Mouse (Mus musculus) heart, embryonic 15.5 days (tissue): ENCODE data around the gene Adam19. TPM values are rescaled to one million over a fixed set of nuclear protein-coding genes. Genes with fewer than 3 reads are reported as not detected.
A peak's percentile ranks its signal among the peaks of the same experiment; 100 is the strongest.

Source experiments
- ATAC-seq: fragments of 200-750 bp; cut with Nextera tagmentation; replicated peaks from 2 replicates; pipeline ENCODE4 v1.8.0; 2017; ENCODE audit warnings: low read depth, moderate TSS enrichment; ENCODE audit not compliant: insufficient number of reproducible peaks, insufficient read depth, low FRiP score
- H3K27ac ChIP-seq: fragments of 300-500 bp; sonication (generic); 2 replicates; pipeline ENCODE4 v1.5.1; 2015; ENCODE audit warnings: mild to moderate bottlenecking, inconsistent platforms
- H3K27me3 ChIP-seq: fragments of 300-500 bp; sonication (generic); 2 replicates; pipeline ENCODE4 v1.6.1; 2015; ENCODE audit warnings: inconsistent platforms
- H3K36me3 ChIP-seq: fragments of 300-500 bp; sonication (generic); 2 replicates; pipeline ENCODE4 v1.6.1; 2015; ENCODE audit warnings: mild to moderate bottlenecking, inconsistent platforms
- H3K4me1 ChIP-seq: fragments of 300-500 bp; sonication (generic); replicated peaks from 2 replicates; pipeline ENCODE4 v1.6.1; 2015; ENCODE audit warnings: inconsistent platforms
- H3K4me2 ChIP-seq: fragments of 300-500 bp; sonication (generic); 2 replicates; pipeline ENCODE4 v1.6.1; 2015; ENCODE audit warnings: inconsistent platforms, mild to moderate bottlenecking, moderate library complexity
- H3K4me3 ChIP-seq: fragments of 300-500 bp; sonication (generic); 2 replicates; pipeline ENCODE4 v1.5.1; 2015; ENCODE audit warnings: mild to moderate bottlenecking, inconsistent platforms
- H3K9ac ChIP-seq: fragments of 300-500 bp; sonication (generic); 2 replicates; pipeline ENCODE4 v1.6.1; 2015; ENCODE audit warnings: mild to moderate bottlenecking, inconsistent platforms
- H3K9me3 ChIP-seq: fragments of 300-500 bp; sonication (generic); replicated peaks from 2 replicates; pipeline ENCODE4 v1.6.1; 2016; ENCODE audit warnings: inconsistent platforms
- WGBS: fragments of 180-500 bp; shearing (Covaris S2); methylation state at CpG from one replicate; pipeline ENCODE4 v1.1.7; 2015; ENCODE audit warnings: mixed read lengths; 5-methylcytosine and 5-hydroxymethylcytosine counted together
- polyA plus RNA-seq: library from polyadenylated mRNA; unstranded; fragments of >200 nt; fragmentation: Nextera tagmentation; extraction: Ambion mirVana; gene quantifications from 2 replicates; pipeline ENCODE4 v1.2.1, GENCODE M21; 2015

Gene Adam19
- polyA plus RNA-seq, result 19.6 and 26.5 TPM in 2 replicates

DNA sequence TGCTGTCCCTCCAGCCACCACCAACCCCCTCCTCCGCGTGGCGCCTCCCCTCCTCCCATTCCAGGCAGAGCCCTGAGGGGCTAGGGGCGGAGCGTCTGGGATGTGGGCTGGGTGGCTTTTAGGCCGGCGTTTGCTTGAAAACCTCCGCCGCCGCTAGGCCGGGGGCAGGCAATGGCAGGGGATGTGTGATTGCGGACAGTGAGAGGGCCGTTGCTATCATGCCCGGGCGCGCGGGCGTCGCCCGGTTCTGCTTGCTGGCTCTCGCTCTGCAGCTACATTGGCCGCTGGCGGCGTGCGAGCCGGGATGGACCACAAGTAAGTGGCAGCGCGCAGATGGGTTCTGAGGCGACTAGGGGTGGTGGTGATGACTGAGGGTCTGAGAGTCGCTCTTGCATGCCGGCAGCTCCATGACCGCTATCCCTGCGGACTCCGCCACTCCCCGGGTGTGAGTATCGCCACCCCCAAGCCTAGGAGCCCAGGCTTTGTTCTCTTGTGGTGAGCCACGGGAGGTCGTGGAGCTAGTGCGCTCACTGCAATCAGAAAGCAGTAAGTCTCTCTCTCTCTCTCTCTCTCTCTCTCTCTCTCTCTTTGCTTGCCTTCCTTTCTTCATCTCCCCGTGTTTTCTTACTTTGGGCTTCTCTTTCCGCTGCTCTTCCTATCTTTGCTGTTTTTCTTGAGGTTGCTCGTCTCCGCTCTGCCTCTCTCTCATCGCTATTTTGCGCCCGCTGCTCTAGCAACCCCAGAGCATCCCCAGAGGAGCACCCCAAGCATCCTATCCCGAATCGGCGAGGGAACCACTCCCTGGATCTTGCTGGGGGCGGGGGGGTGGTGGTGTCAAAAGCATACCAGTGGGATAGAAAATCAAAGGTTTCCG is at the start of gene Adam19:
TSS of gene Adam19 (plus strand) at position 97 of the 874 bp plus-strand sequence.
- Histone ChIP-seq H3K27me3 (no peaks in the 10 kb centered on the region), H3K9me3 (no peaks in the 10 kb centered on the region), H3K36me3 (peaks cover 5% of the 10 kb centered on the region; the same call in 1 of the 2 replicates), H3K4me1 (peaks cover 29% of the 10 kb centered on the region), H3K4me3 (peak within 1 kb of the TSS; percentile 92), H3K4me2 (peak within 1 kb of the TSS; percentile 68), H3K9ac (peak within 1 kb of the TSS; percentile 93), H3K27ac (peak within 1 kb of the TSS; percentile 96)
- WGBS, result under 1% methylated on average over 50 of the region's 51 CpGs
- peak; percentile 83 for ATAC-seq

DNA sequence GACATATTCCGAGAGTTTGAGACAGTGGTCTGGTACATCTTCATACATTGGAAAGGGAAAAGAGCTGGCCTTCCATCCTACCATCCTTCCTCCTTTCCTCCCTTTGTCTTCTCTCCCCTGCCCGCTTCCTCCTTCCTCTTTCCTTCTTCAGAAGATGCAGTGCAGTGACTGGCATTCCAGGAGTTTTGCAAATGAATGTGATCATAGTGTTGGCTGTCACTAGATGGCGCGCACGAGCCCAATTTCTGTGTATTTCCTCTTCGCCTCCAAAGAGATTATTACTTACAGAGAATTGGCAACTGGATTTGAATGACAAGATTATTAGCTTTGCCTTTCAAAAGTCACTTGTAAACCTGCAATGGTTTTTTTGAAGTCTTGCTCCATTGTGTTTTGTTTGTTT is 39.7 kb upstream of the Adam19 start:
- H3K4me3 ChIP-seq, result no peak overlapping the region
- no peak overlapping the region for H3K27ac ChIP-seq
- H3K4me2 ChIP-seq, result no peak overlapping the region
- no peak overlapping the region for H3K9ac ChIP-seq
- H3K9me3 ChIP-seq, result no peaks in the 10 kb centered on the region
- ATAC-seq, result no peak
- 18% methylated on average over 6 of the region's 6 CpGs for WGBS
- no peaks in the 10 kb centered on the region; the same call in 1 of the 2 replicates for H3K4me1 ChIP-seq
- H3K36me3 ChIP-seq, result no peaks in the 10 kb centered on the region
- H3K27me3 ChIP-seq, result no peaks in the 10 kb centered on the region

DNA sequence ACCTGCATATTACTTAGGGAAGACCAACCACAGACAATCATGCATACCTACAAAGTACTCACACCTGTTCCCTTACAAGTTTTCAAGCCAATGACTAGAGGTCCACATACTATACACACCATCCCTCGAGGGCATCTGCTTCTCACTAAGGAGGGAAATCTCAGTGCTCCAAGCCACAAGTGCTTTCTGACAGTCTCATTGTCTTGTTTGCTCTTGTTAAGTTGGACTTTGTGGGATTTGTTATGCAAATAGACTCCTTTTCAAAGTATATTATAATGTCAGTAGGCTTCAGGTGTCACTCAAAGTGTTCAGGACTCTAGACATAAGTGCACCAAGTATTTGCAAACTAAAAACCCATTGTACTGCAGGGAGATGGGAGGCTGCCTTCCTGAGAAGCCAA is 35.5 kb upstream of the Adam19 start:
- no peak overlapping the region for H3K9ac ChIP-seq
- no peaks in the 10 kb centered on the region for H3K9me3 ChIP-seq
- H3K27ac ChIP-seq, result no peak overlapping the region
- 68% methylated on average over 1 of the region's 1 CpGs for WGBS
- H3K4me3 ChIP-seq, result no peak overlapping the region
- no peaks in the 10 kb centered on the region for H3K36me3 ChIP-seq
- H3K4me2 ChIP-seq, result no peak overlapping the region
- no peaks in the 10 kb centered on the region; the same call in 1 of the 2 replicates for H3K4me1 ChIP-seq
- ATAC-seq, result no peak
- no peaks in the 10 kb centered on the region for H3K27me3 ChIP-seq

DNA sequence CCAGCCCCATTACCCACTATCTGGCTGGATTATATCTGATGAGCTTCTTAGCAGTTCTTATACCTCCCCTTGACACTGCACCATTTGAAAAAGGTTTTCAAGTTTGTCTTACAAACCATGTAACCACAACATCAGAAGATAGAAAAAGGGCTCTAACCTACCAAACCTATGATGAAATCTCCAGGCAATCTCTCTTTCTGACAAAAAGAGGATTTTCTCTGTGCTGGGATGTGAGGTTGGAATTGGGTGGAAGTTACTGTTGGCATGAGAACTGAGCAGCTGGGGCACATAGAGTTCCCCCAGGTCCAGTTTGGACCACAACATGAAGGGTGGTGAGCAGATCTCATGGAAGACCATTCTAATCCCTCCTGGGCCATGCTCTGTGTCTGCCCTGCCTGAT is 33.9 kb upstream of the Adam19 start:
- no peaks in the 10 kb centered on the region for H3K36me3 ChIP-seq
- H3K9ac ChIP-seq, result no peak overlapping the region
- no peak overlapping the region for H3K4me3 ChIP-seq
- H3K4me2 ChIP-seq, result no peak overlapping the region
- no peaks in the 10 kb centered on the region for H3K9me3 ChIP-seq
- H3K4me1 ChIP-seq, result no peaks in the 10 kb centered on the region
- no peak overlapping the region for H3K27ac ChIP-seq
- ATAC-seq, result no peak
- H3K27me3 ChIP-seq, result no peaks in the 10 kb centered on the region

DNA sequence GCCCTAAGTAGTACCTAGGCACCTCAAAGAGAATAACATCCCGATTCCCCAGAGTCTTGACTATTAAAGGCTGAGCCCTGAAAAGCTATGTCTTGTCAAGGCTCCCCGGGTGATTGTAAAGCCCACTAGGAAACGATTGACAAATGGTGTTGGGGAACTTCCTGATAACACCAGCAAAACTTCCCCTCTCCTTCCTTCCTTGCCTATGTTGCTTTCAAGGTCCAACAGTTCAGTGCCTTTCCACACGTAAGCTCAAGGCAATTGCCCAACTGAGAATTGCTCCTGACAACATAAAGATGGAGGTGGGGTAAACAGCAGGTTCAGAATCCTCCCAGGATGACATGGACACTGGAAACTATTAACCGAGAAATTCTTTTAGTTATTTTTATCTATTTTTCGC is 32.8 kb upstream of the Adam19 start:
- no peak for ATAC-seq
- 58% methylated on average over 6 of the region's 6 CpGs for WGBS
- no peaks in the 10 kb centered on the region for H3K36me3 ChIP-seq
- H3K4me1 ChIP-seq, result no peaks in the 10 kb centered on the region
- no peak overlapping the region; the same call in 1 of the 2 replicates for H3K9ac ChIP-seq
- H3K27ac ChIP-seq, result no peak overlapping the region
- H3K4me3 ChIP-seq, result no peak overlapping the region
- H3K4me2 ChIP-seq, result no peak overlapping the region
- no peaks in the 10 kb centered on the region for H3K9me3 ChIP-seq
- H3K27me3 ChIP-seq, result no peaks in the 10 kb centered on the region

DNA sequence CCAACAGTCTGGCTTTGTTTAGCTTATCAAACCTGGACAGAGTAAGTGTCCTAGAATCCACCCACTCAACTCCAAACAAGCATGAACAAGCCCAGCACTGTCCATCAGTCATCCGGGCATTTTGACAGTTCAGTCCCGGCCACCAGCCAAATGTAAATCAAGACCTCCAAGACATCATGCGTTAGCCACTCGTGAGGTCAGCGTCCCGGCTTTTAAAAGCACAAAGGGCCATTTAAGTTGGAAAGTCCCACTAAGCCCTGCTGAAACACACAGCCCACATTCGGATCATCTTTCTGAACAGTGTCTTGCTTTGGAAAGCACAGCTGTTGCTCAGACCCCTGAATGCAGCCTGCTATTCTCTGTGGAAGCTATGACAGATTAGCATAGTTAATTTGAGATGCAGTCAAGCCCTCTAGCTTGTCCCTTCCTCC is 29.8 kb upstream of the Adam19 start:
- 0 out of 2 replicates have a peak, but pooled peaks have one; percentile 27 for ATAC-seq
- Histone ChIP-seq H3K27ac (0 out of 2 replicates have a peak overlapping the region, but pooled peaks have one; percentile 13), H3K4me3 (no peak overlapping the region), H3K9me3 (no peaks in the 10 kb centered on the region), H3K4me1 (peaks cover 8% of the 10 kb centered on the region), H3K4me2 (no peak overlapping the region), H3K9ac (no peak overlapping the region), H3K36me3 (no peaks in the 10 kb centered on the region), H3K27me3 (no peaks in the 10 kb centered on the region)
- 43% methylated on average over 7 of the region's 7 CpGs for WGBS

DNA sequence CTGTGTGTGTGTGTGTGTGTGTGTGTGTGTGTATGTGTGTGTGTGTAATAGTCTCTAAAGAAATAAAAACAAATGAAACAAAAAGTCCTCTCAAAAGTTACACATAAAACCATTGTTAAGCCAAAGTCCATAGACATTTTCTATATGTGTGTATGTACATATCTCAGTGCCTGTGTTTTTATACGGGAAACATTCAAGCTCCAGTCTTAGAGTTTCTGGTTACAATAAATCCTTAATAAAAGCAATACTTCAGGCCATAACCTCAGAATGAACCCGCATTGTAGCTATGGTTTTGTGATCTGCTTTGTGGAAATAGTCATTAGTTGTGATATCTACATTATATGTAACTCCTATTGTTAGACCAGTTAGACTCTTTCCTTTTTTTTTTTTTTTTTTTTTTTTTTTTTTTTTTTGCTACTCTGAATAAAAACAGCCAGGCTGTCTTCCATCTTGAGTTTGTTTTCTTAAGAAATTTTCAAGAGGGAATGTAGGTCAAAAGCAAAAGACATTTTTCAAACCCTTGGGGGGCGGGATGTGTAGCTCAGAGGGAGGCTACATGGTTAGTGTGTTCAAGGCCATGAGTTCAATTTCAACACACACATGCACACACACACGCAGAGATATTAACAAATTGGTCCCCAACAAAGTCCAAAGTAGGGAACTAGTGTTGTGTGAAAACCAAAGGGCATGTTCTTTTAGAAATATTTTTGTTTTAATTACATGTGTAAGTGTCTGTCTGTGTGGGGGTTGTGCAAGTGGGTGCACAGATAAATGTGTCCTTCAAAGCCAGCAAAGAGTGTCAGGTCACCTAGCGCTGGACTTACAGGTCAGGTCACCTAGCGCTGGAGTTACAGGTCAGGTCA is 27.6 kb upstream of the Adam19 start:
- H3K36me3 ChIP-seq, result no peaks in the 10 kb centered on the region
- H3K4me2 ChIP-seq, result no peak overlapping the region
- H3K27ac ChIP-seq, result no peak overlapping the region
- no peak for ATAC-seq
- no peak overlapping the region for H3K9ac ChIP-seq
- 79% methylated on average over 6 of the region's 6 CpGs for WGBS
- H3K4me1 ChIP-seq, result peaks cover 8% of the 10 kb centered on the region
- no peaks in the 10 kb centered on the region for H3K9me3 ChIP-seq
- no peak overlapping the region for H3K4me3 ChIP-seq
- no peaks in the 10 kb centered on the region for H3K27me3 ChIP-seq

DNA sequence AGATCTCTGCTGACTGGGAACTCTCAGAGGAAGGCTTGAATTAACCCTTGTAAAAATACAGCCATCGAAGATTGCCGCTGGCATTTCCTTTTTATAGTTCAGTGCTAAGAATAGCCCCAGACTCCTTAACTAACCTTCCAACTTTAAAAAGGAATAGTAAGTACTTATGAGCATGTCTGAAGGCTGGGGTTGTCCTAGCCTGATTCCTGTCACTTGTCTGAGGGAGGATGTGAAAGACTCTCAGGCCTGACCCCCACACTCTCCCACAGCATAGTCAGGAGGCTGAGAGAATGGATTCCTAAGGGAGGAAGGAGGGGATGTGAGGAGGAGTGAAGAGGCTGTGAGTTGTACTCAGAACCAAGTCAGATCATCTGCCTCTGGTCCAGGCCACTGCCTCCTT is 26.3 kb upstream of the Adam19 start:
- no peaks in the 10 kb centered on the region for H3K36me3 ChIP-seq
- H3K9ac ChIP-seq, result no peak overlapping the region
- H3K4me1 ChIP-seq, result peaks cover 8% of the 10 kb centered on the region
- WGBS, result 21% methylated on average over 2 of the region's 2 CpGs
- no peak overlapping the region for H3K4me2 ChIP-seq
- H3K27ac ChIP-seq, result no peak overlapping the region
- no peak for ATAC-seq
- H3K27me3 ChIP-seq, result no peaks in the 10 kb centered on the region
- no peaks in the 10 kb centered on the region for H3K9me3 ChIP-seq
- no peak overlapping the region for H3K4me3 ChIP-seq

DNA sequence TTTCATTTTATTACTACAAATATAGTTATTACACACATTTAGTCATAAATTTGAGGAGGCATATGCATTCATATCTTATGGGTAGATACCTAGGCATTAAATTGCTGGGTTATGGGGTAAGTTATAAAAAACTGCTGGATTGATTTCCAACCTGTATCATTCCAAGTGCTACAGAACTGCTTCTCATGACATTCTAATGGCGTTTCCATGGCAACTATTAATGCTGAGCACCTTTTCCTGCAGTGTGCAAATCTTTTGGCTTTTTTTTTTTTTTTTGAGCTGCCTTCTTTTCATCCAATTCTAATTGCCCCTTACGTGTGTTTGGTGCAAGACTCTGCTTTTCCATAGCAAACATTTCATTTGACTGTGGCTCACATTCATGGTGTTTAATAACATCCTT is 25.8 kb upstream of the Adam19 start:
- no peak overlapping the region for H3K4me2 ChIP-seq
- WGBS, result 90% methylated on average over 2 of the region's 2 CpGs
- H3K9ac ChIP-seq, result no peak overlapping the region

DNA sequence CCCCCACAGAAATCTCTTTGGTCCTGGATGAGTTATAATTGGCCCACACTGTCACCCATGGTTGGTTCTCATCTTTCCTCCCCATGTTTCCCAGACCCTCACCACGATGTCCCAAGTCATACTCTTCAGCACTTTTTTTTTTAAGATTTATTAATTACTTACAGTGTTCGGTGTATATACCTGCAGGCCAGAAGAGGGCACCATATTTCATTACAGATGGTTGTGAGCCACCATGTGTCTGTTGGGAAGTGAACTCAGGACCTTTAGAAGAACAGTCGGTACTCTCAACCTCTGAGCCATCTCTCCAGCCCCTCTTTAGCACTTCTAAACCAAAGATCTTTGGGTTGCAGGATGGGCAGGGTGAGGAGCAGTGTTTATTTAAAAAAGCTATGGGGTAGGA is 24.3 kb upstream of the Adam19 start:
- Histone ChIP-seq H3K4me3 (no peak overlapping the region), H3K4me2 (no peak overlapping the region), H3K9me3 (no peaks in the 10 kb centered on the region), H3K9ac (no peak overlapping the region), H3K36me3 (no peaks in the 10 kb centered on the region), H3K27ac (no peak overlapping the region), H3K4me1 (peaks cover 8% of the 10 kb centered on the region), H3K27me3 (no peaks in the 10 kb centered on the region)
- 51% methylated on average over 3 of the region's 3 CpGs for WGBS
- no peak for ATAC-seq

More for the DNA sequence above, 25.8 kb upstream of the Adam19 start:
- H3K4me1 ChIP-seq, result peaks cover 8% of the 10 kb centered on the region
- H3K27me3 ChIP-seq, result no peaks in the 10 kb centered on the region
- no peak overlapping the region for H3K27ac ChIP-seq
- H3K36me3 ChIP-seq, result no peaks in the 10 kb centered on the region
- no peak overlapping the region for H3K4me3 ChIP-seq
- ATAC-seq, result no peak
- H3K9me3 ChIP-seq, result no peaks in the 10 kb centered on the region

DNA sequence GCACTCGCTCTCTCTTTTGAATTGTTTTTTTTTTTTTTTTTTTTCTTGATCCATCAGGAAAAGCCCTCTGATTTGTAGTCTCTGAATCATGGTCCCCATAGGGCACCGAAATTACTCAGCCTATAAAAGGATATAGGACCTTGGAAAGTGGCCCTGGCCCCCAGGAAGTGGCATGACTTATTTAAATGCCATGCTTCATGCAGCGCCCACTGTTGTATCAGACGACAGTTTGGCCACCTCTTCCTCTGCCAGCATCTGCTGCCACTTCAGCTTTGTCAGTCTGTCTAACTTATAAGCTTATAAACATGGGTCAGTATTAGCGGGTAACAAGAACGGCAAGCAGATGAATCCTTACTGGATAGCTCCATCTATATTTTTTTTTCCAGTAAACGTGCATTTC is 22.8 kb upstream of the Adam19 start:
- H3K4me1 ChIP-seq, result peaks cover 8% of the 10 kb centered on the region
- H3K36me3 ChIP-seq, result no peaks in the 10 kb centered on the region
- no peaks in the 10 kb centered on the region for H3K9me3 ChIP-seq
- no peak overlapping the region for H3K4me3 ChIP-seq
- ATAC-seq, result no peak
- no peak overlapping the region for H3K9ac ChIP-seq
- H3K4me2 ChIP-seq, result no peak overlapping the region
- H3K27me3 ChIP-seq, result no peaks in the 10 kb centered on the region
- H3K27ac ChIP-seq, result no peak overlapping the region
- 82% methylated on average over 7 of the region's 7 CpGs for WGBS
